Mouse (Mus musculus): ENCODE measurements around the gene Dnaaf3. TPM values are rescaled to one million over a fixed set of nuclear protein-coding genes. Genes with fewer than 3 reads are reported as not detected.

The Dnaaf3 gene
- polyA plus RNA-seq, 1 experiment from 2014 or later, result 0.57 TPM

GRCm38 (mm10) chr7:4497271-4497903 lies 34.9 kb downstream of the Dnaaf3 start:
- Histone ChIP-seq H3K36me3 (ENCODE audit: control insufficient read depth, insufficient read depth, low read length) (peaks cover 46% of the 10 kb centered on the region), H3K4me2 (ENCODE audit: low read length) (peak overlapping the region; percentile 75), H3K4me3 (ENCODE audit: low read depth, low read length) (no peak overlapping the region), H3K9ac (ENCODE audit: low read length) (no peak overlapping the region), H3K27me3 (replicated peaks; ENCODE audit: control insufficient read depth, insufficient read depth, low read length) (no peaks in the 10 kb centered on the region), H3K4me1 (replicated peaks; ENCODE audit: control insufficient read depth, insufficient read depth, low read length) (peaks cover 39% of the 10 kb centered on the region), H3K27ac (ENCODE audit: low read depth) (peak overlapping the region; percentile 69), H3K9me3 (ENCODE audit: control insufficient read depth, low read length) (no peaks in the 10 kb centered on the region)
- ATAC-seq (replicated peaks; ENCODE audit: low FRiP score, low TSS enrichment, low read depth) (no peak), DNase-seq (ENCODE audit: low spot score) (no peak)
- WGBS, result 91% methylated on average over 9 of the region's 9 CpGs

- Histone ChIP-seq H3K4me3 (ENCODE audit: low read depth, low read length) (no peak overlapping the region), H3K27me3 (replicated peaks; ENCODE audit: control insufficient read depth, insufficient read depth, low read length) (no peaks in the 10 kb centered on the region), H3K36me3 (ENCODE audit: control insufficient read depth, insufficient read depth, low read length) (peaks cover 46% of the 10 kb centered on the region), H3K27ac (ENCODE audit: low read depth) (no peak overlapping the region), H3K9ac (ENCODE audit: low read length) (no peak overlapping the region), H3K4me2 (ENCODE audit: low read length) (no peak overlapping the region), H3K4me1 (replicated peaks; ENCODE audit: control insufficient read depth, insufficient read depth, low read length) (peaks cover 41% of the 10 kb centered on the region), H3K9me3 (ENCODE audit: control insufficient read depth, low read length) (no peaks in the 10 kb centered on the region)
- 92% methylated on average over 3 of the region's 3 CpGs for WGBS
- DNase-seq (ENCODE audit: low spot score) (no peak), ATAC-seq (replicated peaks; ENCODE audit: low FRiP score, low TSS enrichment, low read depth) (no peak)
These were observed 35.8 kb downstream of the Dnaaf3 start for GRCm38 (mm10) chr7:4496468-4496867.

- ATAC-seq (replicated peaks; ENCODE audit: low FRiP score, low TSS enrichment, low read depth), result no peak
- Histone ChIP-seq H3K4me3 (ENCODE audit: low read depth, low read length) (no peak overlapping the region), H3K4me2 (ENCODE audit: low read length) (no peak overlapping the region), H3K27me3 (replicated peaks; ENCODE audit: control insufficient read depth, insufficient read depth, low read length) (no peaks in the 10 kb centered on the region), H3K36me3 (ENCODE audit: control insufficient read depth, insufficient read depth, low read length) (peaks cover 59% of the 10 kb centered on the region), H3K4me1 (replicated peaks; ENCODE audit: control insufficient read depth, insufficient read depth, low read length) (peaks cover 25% of the 10 kb centered on the region), H3K9me3 (ENCODE audit: control insufficient read depth, low read length) (no peaks in the 10 kb centered on the region), H3K27ac (ENCODE audit: low read depth) (no peak overlapping the region), H3K9ac (ENCODE audit: low read length) (no peak overlapping the region)
- DNase-seq (ENCODE audit: low spot score), result no peak
- WGBS, result 61% methylated on average over 1 of the region's 1 CpGs
These were observed 38.3 kb downstream of the Dnaaf3 start for GRCm38 (mm10) chr7:4493991-4494390.

GRCm38 (mm10) chr7:4492284-4493224 lies 39.7 kb downstream of the Dnaaf3 start:
- Histone ChIP-seq H3K4me1 (replicated peaks; ENCODE audit: control insufficient read depth, insufficient read depth, low read length) (peaks cover 11% of the 10 kb centered on the region), H3K4me2 (ENCODE audit: low read length) (no peak overlapping the region), H3K9me3 (ENCODE audit: control insufficient read depth, low read length) (no peaks in the 10 kb centered on the region), H3K36me3 (ENCODE audit: control insufficient read depth, insufficient read depth, low read length) (peaks cover 68% of the 10 kb centered on the region), H3K4me3 (ENCODE audit: low read depth, low read length) (no peak overlapping the region), H3K27me3 (replicated peaks; ENCODE audit: control insufficient read depth, insufficient read depth, low read length) (no peaks in the 10 kb centered on the region), H3K9ac (ENCODE audit: low read length) (no peak overlapping the region), H3K27ac (ENCODE audit: low read depth) (peak overlapping the region; percentile 13; the same call in 1 of the 2 replicates)
- 75% methylated on average over 13 of the region's 13 CpGs for WGBS
- DNase-seq (ENCODE audit: low spot score) (no peak), ATAC-seq (replicated peaks; ENCODE audit: low FRiP score, low TSS enrichment, low read depth) (peak; percentile 56; the same call in 1 of the 2 replicates)

- Histone ChIP-seq H3K9ac (ENCODE audit: low read length) (no peak overlapping the region), H3K4me3 (ENCODE audit: low read depth, low read length) (no peak overlapping the region), H3K4me1 (replicated peaks; ENCODE audit: control insufficient read depth, insufficient read depth, low read length) (peaks cover 7% of the 10 kb centered on the region), H3K27ac (ENCODE audit: low read depth) (no peak overlapping the region), H3K36me3 (ENCODE audit: control insufficient read depth, insufficient read depth, low read length) (peaks cover 67% of the 10 kb centered on the region), H3K9me3 (ENCODE audit: control insufficient read depth, low read length) (no peaks in the 10 kb centered on the region), H3K4me2 (ENCODE audit: low read length) (no peak overlapping the region), H3K27me3 (replicated peaks; ENCODE audit: control insufficient read depth, insufficient read depth, low read length) (no peaks in the 10 kb centered on the region)
- 72% methylated on average over 6 of the region's 6 CpGs for WGBS
- no peak for DNase-seq (ENCODE audit: low spot score)
- no peak for ATAC-seq (replicated peaks; ENCODE audit: low FRiP score, low TSS enrichment, low read depth)
These were observed 40.9 kb downstream of the Dnaaf3 start for GRCm38 (mm10) chr7:4491308-4491707.

GRCm38 (mm10) chr7:4482281-4482680 lies 50.0 kb downstream of the Dnaaf3 start:
- DNase-seq (ENCODE audit: low spot score) (no peak), ATAC-seq (replicated peaks; ENCODE audit: low FRiP score, low TSS enrichment, low read depth) (no peak)
- Histone ChIP-seq H3K36me3 (ENCODE audit: control insufficient read depth, insufficient read depth, low read length) (peaks cover 64% of the 10 kb centered on the region), H3K27ac (ENCODE audit: low read depth) (no peak overlapping the region), H3K9ac (ENCODE audit: low read length) (no peak overlapping the region), H3K27me3 (replicated peaks; ENCODE audit: control insufficient read depth, insufficient read depth, low read length) (no peaks in the 10 kb centered on the region), H3K9me3 (ENCODE audit: control insufficient read depth, low read length) (no peaks in the 10 kb centered on the region), H3K4me2 (ENCODE audit: low read length) (no peak overlapping the region), H3K4me1 (replicated peaks; ENCODE audit: control insufficient read depth, insufficient read depth, low read length) (peaks cover 14% of the 10 kb centered on the region), H3K4me3 (ENCODE audit: low read depth, low read length) (no peak overlapping the region)
- WGBS, result 79% methylated on average over 12 of the region's 12 CpGs

- Histone ChIP-seq H3K4me3 (ENCODE audit: low read depth, low read length) (no peak overlapping the region), H3K27ac (ENCODE audit: low read depth) (no peak overlapping the region), H3K27me3 (replicated peaks; ENCODE audit: control insufficient read depth, insufficient read depth, low read length) (0 out of 2 replicates have a peak, but pooled peaks cover 3% of the 10 kb centered on the region), H3K36me3 (ENCODE audit: control insufficient read depth, insufficient read depth, low read length) (peaks cover 40% of the 10 kb centered on the region), H3K9me3 (ENCODE audit: control insufficient read depth, low read length) (no peaks in the 10 kb centered on the region), H3K4me1 (replicated peaks; ENCODE audit: control insufficient read depth, insufficient read depth, low read length) (peaks cover 16% of the 10 kb centered on the region), H3K9ac (ENCODE audit: low read length) (no peak overlapping the region), H3K4me2 (ENCODE audit: low read length) (no peak overlapping the region; the same call in 1 of the 2 replicates)
- WGBS, result 22% methylated on average over 6 of the region's 6 CpGs
- no peak for ATAC-seq (replicated peaks; ENCODE audit: low FRiP score, low TSS enrichment, low read depth)
- DNase-seq (ENCODE audit: low spot score), result peak; percentile 81
These were observed 52.6 kb downstream of the Dnaaf3 start for GRCm38 (mm10) chr7:4479674-4480073.

- peak overlapping the region; percentile 46 for H3K4me3 ChIP-seq (ENCODE audit: low read depth, low read length)
- H3K4me2 ChIP-seq (ENCODE audit: low read length), result peak overlapping the region; percentile 71
- peak overlapping the region; percentile 95 for H3K27ac ChIP-seq (ENCODE audit: low read depth)
- ATAC-seq (replicated peaks; ENCODE audit: low FRiP score, low TSS enrichment, low read depth) (0 out of 2 replicates have a peak, but pooled peaks have one; percentile 5), DNase-seq (ENCODE audit: low spot score) (no peak)
- no peaks in the 10 kb centered on the region for H3K9me3 ChIP-seq (ENCODE audit: control insufficient read depth, low read length)
- peaks cover 16% of the 10 kb centered on the region for H3K4me1 ChIP-seq (replicated peaks; ENCODE audit: control insufficient read depth, insufficient read depth, low read length)
- peaks cover 8% of the 10 kb centered on the region; the same call in 1 of the 2 replicates for H3K27me3 ChIP-seq (replicated peaks; ENCODE audit: control insufficient read depth, insufficient read depth, low read length)
- 4% methylated on average over 16 of the region's 16 CpGs for WGBS
- peak overlapping the region; percentile 20 for H3K9ac ChIP-seq (ENCODE audit: low read length)
- H3K36me3 ChIP-seq (ENCODE audit: control insufficient read depth, insufficient read depth, low read length), result peaks cover 32% of the 10 kb centered on the region
These were observed 53.4 kb downstream of the Dnaaf3 start for GRCm38 (mm10) chr7:4478796-4479291.

All from intestine, embryonic 14.5 days (tissue).